8 mouse cellular contexts compared by ENCODE assay signal in the genomic region with DNA sequence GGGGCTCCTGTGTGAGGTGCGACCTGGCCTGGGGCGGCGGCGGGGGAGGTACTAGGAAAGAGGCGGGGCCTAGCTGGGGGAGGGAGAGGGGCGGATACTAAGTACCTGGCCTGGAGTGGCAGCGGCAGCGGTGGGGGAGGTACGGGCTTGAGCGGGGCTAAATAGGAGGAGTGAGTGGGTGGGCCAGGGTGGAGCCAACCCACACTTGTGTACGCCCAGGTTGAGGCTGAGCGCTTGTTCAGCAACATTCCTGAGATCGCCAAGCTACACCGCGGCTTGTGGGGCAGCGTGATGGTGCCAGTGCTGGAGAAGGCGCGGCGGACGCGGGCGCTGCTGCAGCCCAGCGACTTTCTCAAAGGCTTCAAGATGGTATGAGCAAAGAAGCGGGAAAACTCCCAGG. TPM values are rescaled to one million over a fixed set of nuclear protein-coding genes. Genes with fewer than 3 reads are reported as not detected.
DNase-seq lines count a peak whose midpoint lies in the region; ATAC-seq lines count a peak whose summit lies in the region.

No protein-coding gene starts in this region.

- H3K27me3 ChIP-seq in forebrain, embryonic 14.5 days (replicated peaks; ENCODE audit: control insufficient read depth, insufficient read depth, low read length) = 0 out of 2 replicates have a peak, but pooled peaks cover 3% of the 10 kb centered on the region
- H3K27me3 ChIP-seq in midbrain, embryonic 10.5 days (ENCODE audit: low read depth, poor library complexity, severe bottlenecking) = peaks cover 65% of the 10 kb centered on the region

- 2% methylated on average over 23 of the region's 24 CpGs for WGBS in forebrain, embryonic 14.5 days
- WGBS in midbrain, embryonic 10.5 days = 3% methylated on average over 24 of the region's 24 CpGs

- peak overlapping the region; percentile 53; the same call in 1 of the 2 replicates for H3K9ac ChIP-seq in forebrain, embryonic 14.5 days (ENCODE audit: low read length)

- H3K4me3 ChIP-seq in forebrain, embryonic 14.5 days (ENCODE audit: low read depth, low read length) = peak overlapping the region; percentile 33
- H3K4me3 ChIP-seq in midbrain, embryonic 10.5 days = peak overlapping the region; percentile 56

- H3K4me1 ChIP-seq in forebrain, embryonic 14.5 days (ENCODE audit: control insufficient read depth, insufficient read depth, low read length) = peaks cover 13% of the 10 kb centered on the region
- H3K4me1 ChIP-seq in midbrain, embryonic 10.5 days = peaks cover 26% of the 10 kb centered on the region

- peaks cover 24% of the 10 kb centered on the region; the same call in 1 of the 2 replicates for H3K36me3 ChIP-seq in forebrain, embryonic 14.5 days (ENCODE audit: control insufficient read depth, insufficient read depth, low read length)
- H3K36me3 ChIP-seq in midbrain, embryonic 10.5 days = peaks cover 61% of the 10 kb centered on the region

- peak; percentile 55 for DNase-seq in thymus, postnatal 0 days (ENCODE audit: low spot score)
- no peak for DNase-seq in thymus, adult 18-20 months
- DNase-seq in forebrain, embryonic 14.5 days (ENCODE audit: low spot score) = no peak
- peak; percentile 94 to 95 for DNase-seq in kidney, postnatal 36 days
- DNase-seq in midbrain, embryonic 10.5 days (ENCODE audit: low spot score) = no peak
- DNase-seq in layer of hippocampus, adult 9-11 months = no peak
- DNase-seq in left cerebral cortex, adult 8-10 months (ENCODE audit: low spot score in 2 of 2) = no peak
- no peak for DNase-seq in gastrocnemius, postnatal 10 days

- no peaks in the 10 kb centered on the region for H3K9me3 ChIP-seq in forebrain, embryonic 14.5 days (replicated peaks; ENCODE audit: control insufficient read depth, low read length)
- no peaks in the 10 kb centered on the region for H3K9me3 ChIP-seq in midbrain, embryonic 10.5 days (replicated peaks)

- peak; percentile 59 for ATAC-seq in forebrain, embryonic 14.5 days

- H3K27ac ChIP-seq in forebrain, embryonic 14.5 days (ENCODE audit: low read depth, low read length) = no peak overlapping the region
- peak overlapping the region; percentile 63 for H3K27ac ChIP-seq in midbrain, embryonic 10.5 days (replicated peaks)

- H3K4me2 ChIP-seq in forebrain, embryonic 14.5 days (ENCODE audit: low read length) = peak overlapping the region; percentile 74

RNA-seq across cellular contexts. Expression of a gene that starts 8.2 kb away (rescaled TPM):
- polyA plus RNA-seq in thymus, postnatal 0 days (2015; fragmentation: Nextera tagmentation; extraction: Ambion mirVana) = 37.7 and 44.1 TPM in 2 replicates
- polyA plus RNA-seq in forebrain, embryonic 14.5 days (2014; fragmentation: Nextera tagmentation; extraction: Ambion mirVana) = 0.62 and 1.3 TPM in 2 replicates
- polyA plus RNA-seq in midbrain, embryonic 10.5 days (2016; fragmentation: Nextera tagmentation; extraction: Ambion mirVana) = 0.47 and 1.0 TPM in 2 replicates
- total RNA-seq in left cerebral cortex, adult 8-10 months (2022) = 1 to 10 TPM; 4.3 to 9.8 (median 6.3) TPM
- total RNA-seq in gastrocnemius, postnatal 10 days (2021) = 1 to 10 TPM in 1 of 2 experiments, under 1 TPM in 1; 0.82 to 2.9 TPM

RNA-seq across cellular contexts. Expression of a gene that starts 35.2 kb away (rescaled TPM):
- 3.4 and 3.9 TPM in 2 replicates for polyA plus RNA-seq in thymus, postnatal 0 days (2015; fragmentation: Nextera tagmentation; extraction: Ambion mirVana)
- polyA plus RNA-seq in forebrain, embryonic 14.5 days (2014; fragmentation: Nextera tagmentation; extraction: Ambion mirVana) = 5.0 and 7.1 TPM in 2 replicates
- 8.1 and 9.5 TPM in 2 replicates for polyA plus RNA-seq in midbrain, embryonic 10.5 days (2016; fragmentation: Nextera tagmentation; extraction: Ambion mirVana)
- 10 to 100 TPM; 72.6 to 90.6 (median 82.4) TPM for total RNA-seq in left cerebral cortex, adult 8-10 months (2022)
- 10 to 100 TPM; 14.7 to 22.0 TPM for total RNA-seq in gastrocnemius, postnatal 10 days (2021)

RNA-seq across cellular contexts. Expression of a gene that starts 44.7 kb away (rescaled TPM):
- polyA plus RNA-seq in thymus, postnatal 0 days (2015; fragmentation: Nextera tagmentation; extraction: Ambion mirVana) = 3.2 and 3.6 TPM in 2 replicates
- 0.19 TPM in 1 of 2 replicates, not detected in the other for polyA plus RNA-seq in forebrain, embryonic 14.5 days (2014; fragmentation: Nextera tagmentation; extraction: Ambion mirVana)
- 0.94 and 1.4 TPM in 2 replicates for polyA plus RNA-seq in midbrain, embryonic 10.5 days (2016; fragmentation: Nextera tagmentation; extraction: Ambion mirVana)
- 1 to 10 TPM; 2.1 to 3.2 (median 2.6) TPM for total RNA-seq in left cerebral cortex, adult 8-10 months (2022)
- total RNA-seq in gastrocnemius, postnatal 10 days (2021) = 1 to 10 TPM; 1.1 to 1.2 TPM

RNA-seq across cellular contexts. Expression of a gene that starts 51.2 kb away (rescaled TPM):
- polyA plus RNA-seq in thymus, postnatal 0 days (2015; fragmentation: Nextera tagmentation; extraction: Ambion mirVana) = 0.21 TPM in 1 of 2 replicates, not detected in the other
- not detected in 2 replicates for polyA plus RNA-seq in forebrain, embryonic 14.5 days (2014; fragmentation: Nextera tagmentation; extraction: Ambion mirVana)
- polyA plus RNA-seq in midbrain, embryonic 10.5 days (2016; fragmentation: Nextera tagmentation; extraction: Ambion mirVana) = 0.79 and 1.3 TPM in 2 replicates
- total RNA-seq in left cerebral cortex, adult 8-10 months (2022) = not detected
- not detected for total RNA-seq in gastrocnemius, postnatal 10 days (2021)

Comparison
In these comparisons a context has a peak if more than half of its experiments do, and no peak if none do; other contexts are left out.
1. DNase-seq: peak in thymus, postnatal 0 days (single experiment) and kidney, postnatal 36 days (2 of 2); none in thymus, adult 18-20 months (0 of 2), forebrain, embryonic 14.5 days (single experiment), midbrain, embryonic 10.5 days (single experiment), layer of hippocampus, adult 9-11 months (single experiment), left cerebral cortex, adult 8-10 months (0 of 2) and gastrocnemius, postnatal 10 days (single experiment).
2. RNA of a gene that starts 8.2 kb away (polyA plus RNA-seq): 37.7 to 44.1 TPM in thymus, postnatal 0 days; 0.62 to 1.3 TPM in forebrain, embryonic 14.5 days and 0.47 to 1.0 TPM in midbrain, embryonic 10.5 days; every median in the first group is over 10 times any median in the second.